Mouse (Mus musculus): ENCODE measurements around the gene Dock1. TPM values are rescaled to one million over a fixed set of nuclear protein-coding genes. Genes with fewer than 3 reads are reported as not detected.

Dock1 gene
- total and polyA plus RNA-seq, 3 experiments = not detected

- Histone ChIP-seq H3K4me3 (replicated peaks in 1 of 3; ENCODE audit: low read depth in 2 of 3, low read length in 2 of 3, poor library complexity in 1 of 3) (no peak overlapping the region), H3K36me3 (replicated peaks in 1 of 2; ENCODE audit: control insufficient read depth in 1 of 2, insufficient read depth in 1 of 2, low read length in 1 of 2) (no peaks in the 10 kb centered on the region), H3K9ac (ENCODE audit: insufficient read depth, low read depth) (no peak overlapping the region), H3K27me3 (replicated peaks) (no peaks in the 10 kb centered on the region), H3K4me2 (ENCODE audit: insufficient read depth, low read depth, poor library complexity, severe bottlenecking) (no peak overlapping the region), H3K9me3 (replicated peaks; ENCODE audit: low read length) (peaks cover 77% of the 10 kb centered on the region), H3K4me1 (ENCODE audit: control insufficient read depth in 1 of 2, insufficient read depth in 2 of 2) (no peaks in the 10 kb centered on the region), H3K27ac (ENCODE audit: insufficient read depth, low read depth) (no peak overlapping the region), H3K79me2 (replicated peaks; ENCODE audit: control insufficient read depth, extremely low read depth, insufficient read depth, poor library complexity, severe bottlenecking) (no peaks in the 10 kb centered on the region)
- dilution Hi-C loops (cut with MboI; ENCODE audit: extremely low pct_ligation_motif_present, extremely low pct_unique_long_range_greater_than_20kb, low sequenced_read_pairs) = no loop called here
- TF ChIP-seq MXI1 (IDR thresholded peaks at IDR 0.05; ENCODE audit: low read depth, low read length) = no peak
- no peak for TF ChIP-seq TCF12 (IDR thresholded peaks at IDR 0.05; ENCODE audit: low read depth, low read length)
- TF ChIP-seq UBTF (IDR thresholded peaks at IDR 0.05; ENCODE audit: low read depth, low read length) = no peak
- no peak for TF ChIP-seq MEF2A (IDR thresholded peaks at IDR 0.05; ENCODE audit: borderline replicate concordance, low read depth, low read length)
- no peak for TF ChIP-seq MYC (IDR thresholded peaks at IDR 0.05; ENCODE audit: low read depth, low read length)
- no peak for TF ChIP-seq POLR2A (IDR thresholded peaks at IDR 0.05; ENCODE audit: low read depth, low read length)
- no peak for TF ChIP-seq HCFC1 (IDR thresholded peaks at IDR 0.05; ENCODE audit: low read depth, low read length)
- no peak for TF ChIP-seq PAX5 (IDR thresholded peaks at IDR 0.05; ENCODE audit: low read length)
- no peak for TF ChIP-seq ZKSCAN1 (IDR thresholded peaks at IDR 0.05; ENCODE audit: borderline replicate concordance, low read depth, low read length)
- TF ChIP-seq IRF4 (IDR thresholded peaks at IDR 0.05; ENCODE audit: low read depth, low read length) = no peak
- TF ChIP-seq BHLHE40 (IDR thresholded peaks at IDR 0.05; ENCODE audit: low read depth, low read length) = no peak
- TF ChIP-seq RCOR1 (conservative IDR thresholded peaks at IDR 0.05; ENCODE audit: low read depth, low read length) = no peak
- TF ChIP-seq POLR2AphosphoS2 (IDR thresholded peaks at IDR 0.05; ENCODE audit: low read depth, low read length) = no peak
- no peak for DNase-seq (ENCODE audit: extremely low read depth)
- in situ Hi-C loops (cut with MboI; ENCODE audit: low pct_ligation_motif_present, low pct_unique_long_range_greater_than_20kb, low sequenced_read_pairs) = no loop called here
Measured at GRCm38 (mm10) chr7:134823891-134824290, 153.4 kb downstream of the Dock1 start.

- in situ Hi-C loops (cut with MboI; ENCODE audit: low pct_ligation_motif_present, low pct_unique_long_range_greater_than_20kb, low sequenced_read_pairs) = no loop called here
- dilution Hi-C loops (cut with MboI; ENCODE audit: extremely low pct_ligation_motif_present, extremely low pct_unique_long_range_greater_than_20kb, low sequenced_read_pairs) = no loop called here
Measured at GRCm38 (mm10) chr7:134840066-134840465, 169.6 kb downstream of the Dock1 start.

DNA sequence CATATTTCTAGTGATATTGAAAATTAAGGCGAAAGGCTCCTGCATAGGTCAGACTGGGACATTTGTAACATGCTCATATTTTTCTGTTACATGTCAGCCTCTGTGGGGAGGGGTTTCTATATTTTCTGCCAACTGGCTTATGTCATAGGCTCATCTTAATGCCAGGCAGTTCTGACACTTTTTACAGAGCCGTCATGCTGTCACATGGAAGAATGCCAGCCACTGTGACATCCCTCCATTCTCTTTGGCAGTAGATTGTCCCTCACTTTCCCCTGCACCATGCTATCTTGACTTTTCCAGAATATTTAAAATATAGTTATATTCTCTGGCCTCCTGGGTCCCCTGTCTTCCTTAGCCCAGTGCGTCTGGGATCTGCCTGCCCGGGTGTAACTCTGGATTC lies 172.3 kb downstream of the Dock1 start:
- no peak for DNase-seq (ENCODE audit: extremely low read depth)
- Histone ChIP-seq H3K27me3 (replicated peaks) (no peaks in the 10 kb centered on the region), H3K36me3 (replicated peaks in 1 of 2; ENCODE audit: control insufficient read depth in 1 of 2, insufficient read depth in 1 of 2, low read length in 1 of 2) (no peaks in the 10 kb centered on the region), H3K4me1 (ENCODE audit: control insufficient read depth in 1 of 2, insufficient read depth in 2 of 2) (no peaks in the 10 kb centered on the region), H3K79me2 (replicated peaks; ENCODE audit: control insufficient read depth, extremely low read depth, insufficient read depth, poor library complexity, severe bottlenecking) (no peaks in the 10 kb centered on the region), H3K4me3 (replicated peaks in 1 of 3; ENCODE audit: low read depth in 2 of 3, low read length in 2 of 3, poor library complexity in 1 of 3) (no peak overlapping the region), H3K27ac (ENCODE audit: insufficient read depth, low read depth) (no peak overlapping the region), H3K9me3 (replicated peaks; ENCODE audit: low read length) (peaks cover 75% of the 10 kb centered on the region), H3K4me2 (ENCODE audit: insufficient read depth, low read depth, poor library complexity, severe bottlenecking) (no peak overlapping the region), H3K9ac (ENCODE audit: insufficient read depth, low read depth) (no peak overlapping the region)
- dilution Hi-C loops (cut with MboI; ENCODE audit: extremely low pct_ligation_motif_present, extremely low pct_unique_long_range_greater_than_20kb, low sequenced_read_pairs) = no loop called here
- in situ Hi-C loops (cut with MboI; ENCODE audit: low pct_ligation_motif_present, low pct_unique_long_range_greater_than_20kb, low sequenced_read_pairs) = no loop called here
- no peak for TF ChIP-seq NELFE (IDR thresholded peaks at IDR 0.05; ENCODE audit: low read depth, low read length)
- TF ChIP-seq USF1 (IDR thresholded peaks at IDR 0.05; ENCODE audit: low read depth, low read length) = no peak
- TF ChIP-seq CHD1 (IDR thresholded peaks at IDR 0.05; ENCODE audit: low read depth, low read length) = no peak

More at GRCm38 (mm10) chr7:134840066-134840465, 169.6 kb downstream of the Dock1 start:
- Histone ChIP-seq H3K27me3 (replicated peaks) (no peaks in the 10 kb centered on the region), H3K4me2 (ENCODE audit: insufficient read depth, low read depth, poor library complexity, severe bottlenecking) (no peak overlapping the region), H3K9ac (ENCODE audit: insufficient read depth, low read depth) (no peak overlapping the region), H3K9me3 (replicated peaks; ENCODE audit: low read length) (peaks cover 75% of the 10 kb centered on the region), H3K36me3 (replicated peaks in 1 of 2; ENCODE audit: control insufficient read depth in 1 of 2, insufficient read depth in 1 of 2, low read length in 1 of 2) (no peaks in the 10 kb centered on the region), H3K4me3 (replicated peaks in 1 of 3; ENCODE audit: low read depth in 2 of 3, low read length in 2 of 3, poor library complexity in 1 of 3) (no peak overlapping the region), H3K79me2 (replicated peaks; ENCODE audit: control insufficient read depth, extremely low read depth, insufficient read depth, poor library complexity, severe bottlenecking) (no peaks in the 10 kb centered on the region), H3K4me1 (ENCODE audit: control insufficient read depth in 1 of 2, insufficient read depth in 2 of 2) (no peaks in the 10 kb centered on the region), H3K27ac (ENCODE audit: insufficient read depth, low read depth) (no peak overlapping the region)
- DNase-seq (ENCODE audit: extremely low read depth) = no peak
- TF ChIP-seq ETS1 (conservative IDR thresholded peaks at IDR 0.05; ENCODE audit: low read depth, low read length) = no peak

Data from CH12.LX (cell line).